Mouse (Mus musculus) liver, embryonic 11.5 days (tissue): Measurements from ENCODE around the gene Slc25a19. TPM values are rescaled to one million over a fixed set of nuclear protein-coding genes. Genes with fewer than 3 reads are reported as not detected.
A peak's percentile ranks its signal among the peaks of the same experiment; 100 is the strongest.

Experiments
- ATAC-seq: fragments of 200-750 bp; cut with Nextera tagmentation; replicated peaks from 2 replicates; pipeline ENCODE4 v1.8.0; 2017; ENCODE audit warnings: moderate number of reproducible peaks, mild to moderate bottlenecking, moderate TSS enrichment, moderate library complexity; ENCODE audit not compliant: low FRiP score
- DNase-seq: peaks from one replicate; pipeline ENCODE4 v3.0.0-alpha.2; 2017; ENCODE audit warnings: low spot score
- H3K27ac ChIP-seq: fragments of 300-500 bp; sonication (generic); 2 replicates; pipeline ENCODE4 v1.5.1; 2014; ENCODE audit warnings: mild to moderate bottlenecking, low read depth, low read length, control low read depth
- H3K27me3 ChIP-seq: fragments of 300-500 bp; sonication (generic); replicated peaks from 2 replicates; pipeline ENCODE4 v1.6.1; 2014; ENCODE audit warnings: low read length, mixed read lengths; ENCODE audit not compliant: control insufficient read depth, insufficient read depth
- H3K36me3 ChIP-seq: fragments of 300-500 bp; sonication (generic); 2 replicates; pipeline ENCODE4 v1.6.1; 2014; ENCODE audit warnings: mild to moderate bottlenecking, low read length, moderate library complexity, mixed read lengths; ENCODE audit not compliant: control insufficient read depth, insufficient read depth
- H3K4me1 ChIP-seq: fragments of 300-500 bp; sonication (generic); replicated peaks from 2 replicates; pipeline ENCODE4 v1.6.1; 2014; ENCODE audit warnings: low read length, mixed read lengths; ENCODE audit not compliant: control insufficient read depth, insufficient read depth
- H3K4me2 ChIP-seq: fragments of 300-500 bp; sonication (generic); 2 replicates; pipeline ENCODE4 v1.6.1; 2014; ENCODE audit warnings: mild to moderate bottlenecking, control low read depth, moderate library complexity
- H3K4me3 ChIP-seq: fragments of 300-500 bp; sonication (generic); 2 replicates; pipeline ENCODE4 v1.5.1; 2014; ENCODE audit warnings: low read depth, low read length, control low read depth
- H3K9ac ChIP-seq: fragments of 300-500 bp; sonication (generic); 2 replicates; pipeline ENCODE4 v1.6.1; 2014; ENCODE audit warnings: low read depth, low read length, control low read depth
- H3K9me3 ChIP-seq: fragments of 300-500 bp; sonication (generic); 2 replicates; pipeline ENCODE4 v1.6.1; 2016; ENCODE audit warnings: low read length, inconsistent platforms, mixed read lengths; ENCODE audit not compliant: control insufficient read depth
- WGBS: fragments of 180-500 bp; shearing (Covaris S2); extraction: QIAGEN DNeasy Blood & Tissue Kit; methylation state at CpG from one replicate; pipeline ENCODE4 v1.1.7; 2014; 5-methylcytosine and 5-hydroxymethylcytosine counted together
- polyA plus RNA-seq: library from polyadenylated mRNA; unstranded; fragments of >200 nt; fragmentation: Nextera tagmentation; extraction: Ambion mirVana; gene quantifications from 2 replicates; pipeline ENCODE4 v1.2.1, GENCODE M21; 2014

Gene Slc25a19
- polyA plus RNA-seq, 1 experiment from 2014 or later: 30.9 TPM

GRCm38 (mm10) chr11:115638498-115639409 lies 10.7 kb upstream of the Slc25a19 start:
- H3K9me3 ChIP-seq: no peaks in the 10 kb centered on the region
- ATAC-seq: no peak
- H3K4me2 ChIP-seq: no peak overlapping the region
- H3K4me1 ChIP-seq: 0 out of 2 replicates have a peak, but pooled peaks cover 6% of the 10 kb centered on the region
- H3K27ac ChIP-seq: no peak overlapping the region
- no peaks in the 10 kb centered on the region for H3K27me3 ChIP-seq
- no peaks in the 10 kb centered on the region for H3K36me3 ChIP-seq
- no peak overlapping the region for H3K9ac ChIP-seq
- DNase-seq: no peak
- H3K4me3 ChIP-seq: no peak overlapping the region
- 48% methylated on average over 5 of the region's 5 CpGs for WGBS

GRCm38 (mm10) chr11:115636960-115637359 lies 8.9 kb upstream of the Slc25a19 start:
- DNase-seq: no peak
- Histone ChIP-seq H3K4me2 (no peak overlapping the region), H3K4me1 (0 out of 2 replicates have a peak, but pooled peaks cover 6% of the 10 kb centered on the region), H3K4me3 (no peak overlapping the region), H3K9me3 (no peaks in the 10 kb centered on the region), H3K27me3 (no peaks in the 10 kb centered on the region), H3K9ac (no peak overlapping the region), H3K36me3 (no peaks in the 10 kb centered on the region), H3K27ac (no peak overlapping the region)
- no peak for ATAC-seq
- WGBS: 71% methylated on average over 3 of the region's 3 CpGs

- H3K27me3 ChIP-seq: no peaks in the 10 kb centered on the region
- peaks cover 8% of the 10 kb centered on the region for H3K4me1 ChIP-seq
- no peak overlapping the region for H3K27ac ChIP-seq
- H3K4me3 ChIP-seq: no peak overlapping the region
- no peak overlapping the region for H3K9ac ChIP-seq
- no peaks in the 10 kb centered on the region for H3K9me3 ChIP-seq
- no peak overlapping the region for H3K4me2 ChIP-seq
- DNase-seq (no peak), ATAC-seq (no peak)
- no peaks in the 10 kb centered on the region for H3K36me3 ChIP-seq
- WGBS: 76% methylated on average over 8 of the region's 8 CpGs
Measured at GRCm38 (mm10) chr11:115635484-115635883, 7.4 kb upstream of the Slc25a19 start.

GRCm38 (mm10) chr11:115635041-115635440 lies 6.9 kb upstream of the Slc25a19 start:
- H3K9ac ChIP-seq: no peak overlapping the region
- 80% methylated on average over 8 of the region's 8 CpGs for WGBS
- DNase-seq (no peak), ATAC-seq (no peak)
- no peak overlapping the region for H3K4me3 ChIP-seq
- H3K4me2 ChIP-seq: no peak overlapping the region
- peaks cover 8% of the 10 kb centered on the region for H3K4me1 ChIP-seq
- H3K27ac ChIP-seq: no peak overlapping the region
- H3K36me3 ChIP-seq: no peaks in the 10 kb centered on the region
- no peaks in the 10 kb centered on the region for H3K27me3 ChIP-seq
- H3K9me3 ChIP-seq: no peaks in the 10 kb centered on the region

- H3K9ac ChIP-seq: no peak overlapping the region
- H3K9me3 ChIP-seq: no peaks in the 10 kb centered on the region
- no peak overlapping the region for H3K27ac ChIP-seq
- peaks cover 5% of the 10 kb centered on the region for H3K4me1 ChIP-seq
- H3K4me3 ChIP-seq: no peak overlapping the region
- no peak overlapping the region for H3K4me2 ChIP-seq
- H3K36me3 ChIP-seq: no peaks in the 10 kb centered on the region
- no peaks in the 10 kb centered on the region for H3K27me3 ChIP-seq
- ATAC-seq: no peak
- DNase-seq: no peak
- WGBS: 74% methylated on average over 4 of the region's 4 CpGs
Measured at GRCm38 (mm10) chr11:115634109-115634508, 6.0 kb upstream of the Slc25a19 start.

GRCm38 (mm10) chr11:115632862-115633261 lies 4.8 kb upstream of the Slc25a19 start:
- H3K9ac ChIP-seq: no peak overlapping the region
- whole genome bisulfite sequencing: 77% methylated on average over 10 of the region's 10 CpGs
- H3K4me1 ChIP-seq: peaks cover 7% of the 10 kb centered on the region
- no peak overlapping the region for H3K4me2 ChIP-seq
- H3K4me3 ChIP-seq: no peak overlapping the region
- no peak overlapping the region for H3K27ac ChIP-seq
- H3K36me3 ChIP-seq: no peaks in the 10 kb centered on the region
- no peak for DNase-seq
- no peaks in the 10 kb centered on the region for H3K9me3 ChIP-seq
- H3K27me3 ChIP-seq: no peaks in the 10 kb centered on the region
- no peak for ATAC-seq

- Histone ChIP-seq H3K9ac (no peak overlapping the region), H3K27ac (no peak overlapping the region), H3K9me3 (no peaks in the 10 kb centered on the region), H3K4me3 (no peak overlapping the region), H3K4me2 (no peak overlapping the region), H3K36me3 (no peaks in the 10 kb centered on the region), H3K27me3 (no peaks in the 10 kb centered on the region), H3K4me1 (peaks cover 7% of the 10 kb centered on the region)
- no peak for DNase-seq
- 71% methylated on average over 7 of the region's 7 CpGs for WGBS
- no peak for ATAC-seq
Measured at GRCm38 (mm10) chr11:115632247-115632646, 4.2 kb upstream of the Slc25a19 start.

GRCm38 (mm10) chr11:115631505-115631890 lies 3.4 kb upstream of the Slc25a19 start:
- H3K4me2 ChIP-seq: peak overlapping the region; percentile 56
- H3K9ac ChIP-seq: peak overlapping the region; percentile 12; the same call in 1 of the 2 replicates
- H3K4me1 ChIP-seq: peaks cover 14% of the 10 kb centered on the region
- H3K27me3 ChIP-seq: no peaks in the 10 kb centered on the region
- DNase-seq (no peak), ATAC-seq (no peak)
- peak overlapping the region; percentile 14; the same call in 1 of the 2 replicates for H3K4me3 ChIP-seq
- no peaks in the 10 kb centered on the region for H3K9me3 ChIP-seq
- 17% methylated on average over 3 of the region's 3 CpGs for WGBS
- H3K27ac ChIP-seq: no peak overlapping the region
- H3K36me3 ChIP-seq: no peaks in the 10 kb centered on the region
